Mouse (Mus musculus) CH12.LX (cell line): ENCODE data around the gene Olfr911-ps1. TPM values are rescaled to one million over a fixed set of nuclear protein-coding genes. Genes with fewer than 3 reads are reported as not detected.

Experiments
- DNase-seq: peaks from one replicate; pipeline ENCODE4 v3.0.0-alpha.2; 2013; ENCODE audit errors: extremely low read depth
- H3K27ac ChIP-seq: 2 replicates; pipeline ENCODE4 v1.5.1; 2012; ENCODE audit warnings: low read depth, mild to moderate bottlenecking, control low read depth, moderate library complexity; ENCODE audit not compliant: insufficient read depth
- H3K27me3 ChIP-seq: replicated peaks from 2 replicates; pipeline ENCODE3; 2012; ENCODE audit warnings: inconsistent platforms
- H3K36me3 ChIP-seq, 2 experiments: replicated peaks in 1 of 2; 2 replicates each; pipeline versions ENCODE3 to v1.6.1; 2012; ENCODE audit warnings: inconsistent platforms in 1 of 2, low read length in 1 of 2, mild to moderate bottlenecking in 1 of 2, mixed read lengths in 1 of 2, moderate library complexity in 1 of 2; ENCODE audit not compliant: control insufficient read depth in 1 of 2, insufficient read depth in 1 of 2
- H3K4me1 ChIP-seq, 2 experiments: 2 replicates each; pipeline ENCODE4 v1.6.1; 2012; ENCODE audit warnings: inconsistent platforms in 1 of 2, moderate library complexity in 1 of 2; ENCODE audit not compliant: insufficient read depth in 2 of 2, control insufficient read depth in 1 of 2
- H3K4me2 ChIP-seq: 2 replicates; pipeline ENCODE4 v1.6.1; 2012; ENCODE audit warnings: low read depth, mild to moderate bottlenecking, control low read depth; ENCODE audit not compliant: poor library complexity, insufficient read depth, severe bottlenecking
- H3K4me3 ChIP-seq, 3 experiments: fragments of 150-350 bp in 1 of 3; sonication (generic) in 1 of 3; replicated peaks in 1 of 3; 2 replicates each; pipeline versions ENCODE3 to v1.5.1; 2011 to 2012; ENCODE audit warnings: low read depth in 2 of 3, low read length in 2 of 3, mild to moderate bottlenecking in 2 of 3, moderate library complexity in 2 of 3, control low read depth in 1 of 3, improper control_type of control experiment in 1 of 3, inconsistent platforms in 1 of 3, mixed read lengths in 1 of 3; ENCODE audit not compliant: poor library complexity in 1 of 3
- H3K79me2 ChIP-seq: replicated peaks from 2 replicates; pipeline ENCODE4 v1.6.1; 2012; ENCODE audit warnings: mild to moderate bottlenecking, moderate library complexity; ENCODE audit not compliant: control insufficient read depth, poor library complexity, insufficient read depth, severe bottlenecking; ENCODE audit errors: extremely low read depth
- H3K9ac ChIP-seq: 2 replicates; pipeline ENCODE4 v1.6.1; 2012; ENCODE audit warnings: low read depth, mild to moderate bottlenecking, control low read depth, moderate library complexity; ENCODE audit not compliant: insufficient read depth
- H3K9me3 ChIP-seq: replicated peaks from 2 replicates; pipeline ENCODE3; 2012; ENCODE audit warnings: low read length, inconsistent platforms, mixed read lengths
- CHD2 ChIP-seq: IDR thresholded peaks from 2 replicates; pipeline ENCODE4 v1.6.1; 2011; ENCODE audit warnings: low read length, improper control_type of control experiment
- CTCF ChIP-seq, 2 experiments: IDR thresholded peaks in 1 of 2; conservative IDR thresholded peaks in 1 of 2; 2 replicates each; pipeline ENCODE4 v1.5.1; 2011 to 2012; ENCODE audit warnings: low read depth in 2 of 2, low read length in 2 of 2, improper control_type of control experiment in 1 of 2, inconsistent platforms in 1 of 2, mild to moderate bottlenecking in 1 of 2, moderate library complexity in 1 of 2
- GABPA ChIP-seq: IDR thresholded peaks from 2 replicates; pipeline ENCODE4 v1.6.1; 2012; ENCODE audit warnings: low read depth, low read length, improper control_type of control experiment, inconsistent platforms; ENCODE audit not compliant: insufficient replicate concordance
- JUN ChIP-seq: IDR thresholded peaks from 2 replicates; pipeline ENCODE4 v1.6.1; 2011; ENCODE audit warnings: low read depth, mild to moderate bottlenecking, low read length, improper control_type of control experiment, moderate library complexity; ENCODE audit not compliant: insufficient read depth
- KAT2A ChIP-seq: IDR thresholded peaks from 2 replicates; pipeline ENCODE4 v1.6.1; 2012; ENCODE audit warnings: low read length, improper control_type of control experiment, inconsistent platforms; ENCODE audit not compliant: insufficient replicate concordance
- MAFK ChIP-seq: IDR thresholded peaks from 2 replicates; pipeline ENCODE4 v1.6.1; 2011; ENCODE audit warnings: low read length, improper control_type of control experiment; ENCODE audit not compliant: insufficient replicate concordance
- MYC ChIP-seq: IDR thresholded peaks from 2 replicates; pipeline ENCODE4 v1.6.1; 2011; ENCODE audit warnings: low read depth, mild to moderate bottlenecking, improper control_type of control experiment, low read length
- NELFE ChIP-seq: IDR thresholded peaks from 2 replicates; pipeline ENCODE4 v1.6.1; 2011; ENCODE audit warnings: low read depth, low read length, improper control_type of control experiment
- POLR2A ChIP-seq: IDR thresholded peaks from 2 replicates; pipeline ENCODE4 v1.6.1; 2011; ENCODE audit warnings: low read depth, mild to moderate bottlenecking, improper control_type of control experiment, low read length
- RAD21 ChIP-seq: IDR thresholded peaks from 2 replicates; pipeline ENCODE4 v1.6.1; 2011; ENCODE audit warnings: low read depth, mild to moderate bottlenecking, low read length, improper control_type of control experiment, moderate library complexity
- SMC3 ChIP-seq: IDR thresholded peaks from 2 replicates; pipeline ENCODE4 v1.6.1; 2011; ENCODE audit warnings: low read depth, low read length, improper control_type of control experiment
- TCF12 ChIP-seq: IDR thresholded peaks from 2 replicates; pipeline ENCODE4 v1.6.1; 2014; ENCODE audit warnings: low read depth, mild to moderate bottlenecking, inconsistent platforms, low read length, improper control_type of control experiment
- UBTF ChIP-seq: IDR thresholded peaks from 2 replicates; pipeline ENCODE4 v1.6.1; 2012; ENCODE audit warnings: low read depth, mild to moderate bottlenecking, inconsistent platforms, low read length, improper control_type of control experiment, moderate library complexity
- USF1 ChIP-seq: IDR thresholded peaks from 2 replicates; pipeline ENCODE4 v1.6.1; 2014; ENCODE audit warnings: low read depth, mild to moderate bottlenecking, inconsistent platforms, low read length, improper control_type of control experiment
- ZC3H11A ChIP-seq: IDR thresholded peaks from 2 replicates; pipeline ENCODE4 v1.6.1; 2012; ENCODE audit warnings: low read depth, mild to moderate bottlenecking, inconsistent platforms, low read length, improper control_type of control experiment
- ZNF384 ChIP-seq: IDR thresholded peaks from 2 replicates; pipeline ENCODE4 v1.6.1; 2012; ENCODE audit warnings: low read depth, low read length, improper control_type of control experiment, inconsistent platforms
- dilution Hi-C: fragments of 300-500 bp; cut with MboI; formaldehyde crosslinking; loops from 2 replicates; pipeline ENCODE4 v1.14.3; 2020; ENCODE audit warnings: low sequenced_read_pairs; ENCODE audit not compliant: extremely low pct_unique_long_range_greater_than_20kb, extremely low pct_ligation_motif_present
- in situ Hi-C: fragments of 300-500 bp; cut with MboI; formaldehyde crosslinking; loops from 3 replicates; pipeline ENCODE4 v1.14.3; 2019; ENCODE audit warnings: low sequenced_read_pairs, low pct_ligation_motif_present, low pct_unique_long_range_greater_than_20kb, mixed read lengths
- polyA plus RNA-seq: library from polyadenylated mRNA; unstranded; fragments of >175 nt; gene quantifications from 2 replicates; pipeline ENCODE4 v1.2.1, GENCODE M21; 2012; ENCODE audit warnings: low read depth; ENCODE audit not compliant: insufficient read length
- total RNA-seq, 2 experiments: library from RNA; depleted of rRNA; stranded (reverse); fragments of 300-350 nt in 1 of 2; fragments of >200 nt in 1 of 2; gene quantifications; 2 replicates each; pipeline ENCODE4 v1.2.3; 2012 to 2014

Olfr911-ps1 gene
- total RNA-seq (2012; rRNA removed) (not detected in 2 replicates), total RNA-seq (2014; rRNA removed) (not detected in 2 replicates), polyA plus RNA-seq (not detected in 2 replicates)

DNA sequence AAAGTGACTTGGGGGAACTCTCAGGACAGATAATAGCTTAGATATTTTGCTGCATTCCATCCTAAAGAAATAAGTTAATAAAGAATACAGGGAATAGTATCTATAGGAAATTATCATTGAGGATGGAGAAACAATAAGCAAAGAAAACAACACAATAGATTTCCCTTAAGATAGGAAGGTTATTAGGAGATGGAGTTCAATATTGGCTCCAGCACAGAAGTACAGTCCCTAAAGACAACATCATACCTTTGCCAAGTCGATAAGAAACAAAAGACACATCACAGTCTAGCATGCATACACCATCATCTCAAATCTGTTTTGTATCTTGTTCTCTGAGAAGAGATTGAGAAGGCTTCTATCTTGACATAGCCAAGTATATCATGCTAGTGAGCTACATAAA lies at the start of gene Olfr911-ps1:
Olfr911-ps1 (plus strand) TSS at position 301 of the 400 bp plus-strand sequence.
- dilution Hi-C loops = no loop called here
- H3K36me3 ChIP-seq = no peaks in the 10 kb centered on the region
- no peaks in the 10 kb centered on the region for H3K79me2 ChIP-seq
- H3K27ac ChIP-seq = no peak within 1 kb of the TSS
- no peaks in the 10 kb centered on the region for H3K27me3 ChIP-seq
- no peak within 1 kb of the TSS for H3K4me2 ChIP-seq
- no peak for DNase-seq
- in situ Hi-C loops = no loop called here
- no peaks in the 10 kb centered on the region for H3K9me3 ChIP-seq
- no peak within 1 kb of the TSS for H3K4me3 ChIP-seq
- H3K9ac ChIP-seq = no peak within 1 kb of the TSS
- H3K4me1 ChIP-seq = no peaks in the 10 kb centered on the region
- TF ChIP-seq MYC = no peak
- TF ChIP-seq UBTF = no peak
- TF ChIP-seq CTCF (conservative IDR thresholded peaks at IDR 0.05 in 1 of 2, IDR thresholded peaks at IDR 0.05 in 1 of 2; ENCODE audit: low read depth in 2 of 2, low read length in 2 of 2) = no peak
- no peak for TF ChIP-seq POLR2A
- TF ChIP-seq TCF12 = no peak
- no peak for TF ChIP-seq RAD21
- TF ChIP-seq SMC3 = no peak
- TF ChIP-seq ZNF384 = no peak
- TF ChIP-seq KAT2A = no peak
- no peak for TF ChIP-seq USF1
- no peak for TF ChIP-seq NELFE
- TF ChIP-seq MAFK = no peak
- no peak for TF ChIP-seq JUN
- TF ChIP-seq ZC3H11A = no peak

DNA sequence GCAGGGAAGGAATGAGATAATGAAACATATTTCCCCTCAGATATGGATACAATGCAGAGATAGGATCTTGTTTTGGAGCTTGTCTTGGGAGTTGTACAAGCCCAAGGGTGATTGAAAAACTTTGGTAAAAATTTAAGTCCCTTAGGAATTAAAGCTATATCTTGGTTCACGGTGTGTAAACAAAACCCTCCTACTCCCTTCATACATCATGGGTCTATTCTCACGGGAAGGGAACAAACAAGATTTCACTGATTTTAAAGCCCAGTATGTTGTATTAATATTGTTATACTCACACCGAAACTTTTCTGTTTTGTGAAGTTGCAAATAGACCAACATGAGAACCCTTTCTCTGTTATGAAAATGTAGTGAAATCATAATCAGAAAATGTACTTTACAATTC lies 34.6 kb upstream of the Olfr911-ps1 start, which contains the start of gene Olfr906:
Olfr906 (plus strand) TSS at position 301 of the 400 bp plus-strand sequence.
- no peak within 1 kb of the TSS for H3K4me3 ChIP-seq
- TF ChIP-seq CHD2 (no peak), GABPA (no peak)
- no peaks in the 10 kb centered on the region for H3K27me3 ChIP-seq
- H3K9me3 ChIP-seq = no peaks in the 10 kb centered on the region
- dilution Hi-C loops = no loop called here
- in situ Hi-C loops = no loop called here
- no peak within 1 kb of the TSS for H3K9ac ChIP-seq
- H3K4me1 ChIP-seq = no peaks in the 10 kb centered on the region
- DNase-seq = no peak
- no peaks in the 10 kb centered on the region for H3K79me2 ChIP-seq
- H3K27ac ChIP-seq = no peak within 1 kb of the TSS
- H3K4me2 ChIP-seq = no peak within 1 kb of the TSS
- H3K36me3 ChIP-seq = no peaks in the 10 kb centered on the region
